In genomic region chr17:34237741-34238140, GRCm38 (mm10) we compare ENCODE assay signal across 25 mouse cellular contexts. TPM values are rescaled to one million over a fixed set of nuclear protein-coding genes. Genes with fewer than 3 reads are reported as not detected.
DNase-seq lines count a peak whose midpoint lies in the region.
"Had no signal": no experiment of that assay in that cellular context is flagged by ENCODE, and none has a peak within 500 bp of the region (broad histone marks: within the 10 kb centered on the region; RNA-seq: fewer than 3 reads in every experiment).

No protein-coding gene starts in this region.

- DNase-seq in heart, adult 11 months: peak; percentile 61
- DNase-seq in heart, adult 8-10 months (ENCODE audit: low spot score): no peak
- peak; percentile 7 to 51 for DNase-seq in spleen, postnatal 4 days (ENCODE audit: low spot score in 2 of 2)
- DNase-seq in spleen, adult 12 weeks (ENCODE audit: low spot score): no peak
- DNase-seq in thymus, postnatal 14 days: peak; percentile 3
- DNase-seq in thymus, postnatal 0 days (ENCODE audit: low spot score): no peak
- DNase-seq in B cell, adult 2 months: peak; percentile 3 to 6
- DNase-seq: adrenal gland, adult 2 months; adrenal gland, postnatal 10 days; adrenal gland, postnatal 25 days; cerebellum, adult 11 months; cerebellum, adult 18-20 months; cerebellum, adult 8-10 months; cerebellum, adult 9-11 months; cerebellum, postnatal 14 days; cerebellum, postnatal 36 days; embryo, embryonic 11 days had no signal

RNA-seq across cellular contexts. Expression of gene H2-Ob, which starts 1.0 kb away (rescaled TPM):
- total RNA-seq in heart, adult 8-10 months (2022): 1 to 10 TPM in 1 of 4 experiments, under 1 TPM in 3; 0.41 to 1.5 (median 0.51) TPM
- 2.6 and 2.8 TPM in 2 replicates for polyA plus RNA-seq in thymus, postnatal 0 days (2015; fragmentation: Nextera tagmentation; extraction: Ambion mirVana)
- total RNA-seq: ES-E14 had no signal
- polyA plus RNA-seq: C2C12; embryonic facial prominence, embryonic 11.5 days; embryonic facial prominence, embryonic 13.5 days; erythroblast, embryonic 14.5 days; forebrain, embryonic 10.5 days; forebrain, embryonic 12.5 days had no signal

RNA-seq across cellular contexts. Expression of gene H2-Ab1, which starts 19.7 kb away (rescaled TPM):
- total RNA-seq in heart, adult 8-10 months (2022): 10 to 100 TPM; 13.2 to 19.1 (median 15.6) TPM
- polyA plus RNA-seq in thymus, postnatal 0 days (2015; fragmentation: Nextera tagmentation; extraction: Ambion mirVana): 1,510 and 1,544 TPM in 2 replicates
- total RNA-seq: MEL had no signal
- polyA plus RNA-seq: C2C12 had no signal

RNA-seq across cellular contexts. Expression of gene Tap2, which starts 34.4 kb away (rescaled TPM):
- 10 to 100 TPM; 21.4 to 25.3 (median 24.6) TPM for total RNA-seq in heart, adult 8-10 months (2022)
- polyA plus RNA-seq in thymus, postnatal 0 days (2015; fragmentation: Nextera tagmentation; extraction: Ambion mirVana): 140 and 153 TPM in 2 replicates

RNA-seq across cellular contexts. Expression of gene Psmb8, which starts 40.2 kb away (rescaled TPM):
- total RNA-seq in heart, adult 8-10 months (2022): 10 to 100 TPM; 10.7 to 15.1 (median 12.8) TPM
- polyA plus RNA-seq in thymus, postnatal 0 days (2015; fragmentation: Nextera tagmentation; extraction: Ambion mirVana): 875 and 899 TPM in 2 replicates

RNA-seq across cellular contexts. Expression of gene H2-Aa, which starts 49.9 kb away (rescaled TPM):
- total RNA-seq in heart, adult 8-10 months (2022): 10 to 100 TPM; 15.7 to 28.3 (median 26.7) TPM
- 991 and 995 TPM in 2 replicates for polyA plus RNA-seq in thymus, postnatal 0 days (2015; fragmentation: Nextera tagmentation; extraction: Ambion mirVana)
- total RNA-seq: MEL had no signal
- polyA plus RNA-seq: C2C12; embryonic facial prominence, embryonic 11.5 days; erythroblast, embryonic 14.5 days; forebrain, embryonic 12.5 days had no signal

Comparison
In these comparisons a context has a peak if more than half of its experiments do, and no peak if none do; other contexts are left out.
1. DNase-seq: peak in heart, adult 11 months (single experiment), spleen, postnatal 4 days (2 of 2), thymus, postnatal 14 days (single experiment) and B cell, adult 2 months (2 of 2); none in heart, adult 8-10 months (single experiment), spleen, adult 12 weeks (single experiment) and thymus, postnatal 0 days (single experiment).